Mouse (Mus musculus): ENCODE measurements around the gene Dpf3. TPM values are rescaled to one million over a fixed set of nuclear protein-coding genes. Genes with fewer than 3 reads are reported as not detected.

Dpf3 gene
- polyA plus RNA-seq, 1 experiment, result 42.6 TPM

GRCm38 (mm10) chr12:83210294-83210693 is 277.2 kb downstream of the Dpf3 start:
- H3K4me1 ChIP-seq (ENCODE audit: control insufficient read depth, insufficient read depth, low read length), result peaks cover 68% of the 10 kb centered on the region
- DNase-seq, result no peak
- no peaks in the 10 kb centered on the region for H3K27me3 ChIP-seq (ENCODE audit: control insufficient read depth, insufficient read depth, low read length)
- H3K27ac ChIP-seq (ENCODE audit: insufficient read depth, low read length), result peak overlapping the region; percentile 87
- no peak for TF ChIP-seq CTCF (IDR thresholded peaks at IDR 0.05; ENCODE audit: borderline replicate concordance, insufficient read depth, low read depth, low read length)
- TF ChIP-seq POLR2A (IDR thresholded peaks at IDR 0.05; ENCODE audit: borderline replicate concordance, insufficient read depth, low read length), result no peak
- 42% methylated on average over 5 of the region's 5 CpGs for WGBS
- H3K4me3 ChIP-seq (replicated peaks; ENCODE audit: insufficient read depth, low read depth, low read length), result no peak overlapping the region

GRCm38 (mm10) chr12:83209461-83209860 is 278.1 kb downstream of the Dpf3 start:
- H3K27ac ChIP-seq (ENCODE audit: insufficient read depth, low read length), result peak overlapping the region; percentile 87
- no peak for TF ChIP-seq POLR2A (IDR thresholded peaks at IDR 0.05; ENCODE audit: borderline replicate concordance, insufficient read depth, low read length)
- TF ChIP-seq CTCF (IDR thresholded peaks at IDR 0.05; ENCODE audit: borderline replicate concordance, insufficient read depth, low read depth, low read length), result no peak
- no peaks in the 10 kb centered on the region for H3K27me3 ChIP-seq (ENCODE audit: control insufficient read depth, insufficient read depth, low read length)
- H3K4me1 ChIP-seq (ENCODE audit: control insufficient read depth, insufficient read depth, low read length), result peaks cover 74% of the 10 kb centered on the region
- WGBS, result 18% methylated on average over 6 of the region's 6 CpGs
- H3K4me3 ChIP-seq (replicated peaks; ENCODE audit: insufficient read depth, low read depth, low read length), result no peak overlapping the region
- peak; percentile 65 to 69 for DNase-seq

GRCm38 (mm10) chr12:83208841-83209240 is 278.7 kb downstream of the Dpf3 start:
- H3K4me3 ChIP-seq (replicated peaks; ENCODE audit: insufficient read depth, low read depth, low read length), result no peak overlapping the region
- DNase-seq, result peak in 1 of 2 experiments; percentile 52
- no peaks in the 10 kb centered on the region for H3K27me3 ChIP-seq (ENCODE audit: control insufficient read depth, insufficient read depth, low read length)
- H3K4me1 ChIP-seq (ENCODE audit: control insufficient read depth, insufficient read depth, low read length), result peaks cover 74% of the 10 kb centered on the region
- 40% methylated on average over 6 of the region's 6 CpGs for WGBS
- peak overlapping the region; percentile 87 for H3K27ac ChIP-seq (ENCODE audit: insufficient read depth, low read length)
- TF ChIP-seq POLR2A (IDR thresholded peaks at IDR 0.05; ENCODE audit: borderline replicate concordance, insufficient read depth, low read length) (no peak), CTCF (IDR thresholded peaks at IDR 0.05; ENCODE audit: borderline replicate concordance, insufficient read depth, low read depth, low read length) (no peak)

- WGBS, result 9% methylated on average over 8 of the region's 8 CpGs
- TF ChIP-seq POLR2A (IDR thresholded peaks at IDR 0.05; ENCODE audit: borderline replicate concordance, insufficient read depth, low read length) (0 out of 2 replicates have a peak, but pooled peaks have one; percentile 23), CTCF (IDR thresholded peaks at IDR 0.05; ENCODE audit: borderline replicate concordance, insufficient read depth, low read depth, low read length) (no peak)
- Histone ChIP-seq H3K27me3 (ENCODE audit: control insufficient read depth, insufficient read depth, low read length) (no peaks in the 10 kb centered on the region), H3K27ac (ENCODE audit: insufficient read depth, low read length) (peak overlapping the region; percentile 70), H3K4me3 (replicated peaks; ENCODE audit: insufficient read depth, low read depth, low read length) (no peak overlapping the region), H3K4me1 (ENCODE audit: control insufficient read depth, insufficient read depth, low read length) (peaks cover 72% of the 10 kb centered on the region)
- DNase-seq, result peak; percentile 82 to 91
Measured at GRCm38 (mm10) chr12:83208011-83208410, 279.5 kb downstream of the Dpf3 start.

GRCm38 (mm10) chr12:83207481-83207880 is 280.0 kb downstream of the Dpf3 start:
- Histone ChIP-seq H3K27ac (ENCODE audit: insufficient read depth, low read length) (peak overlapping the region; percentile 70), H3K4me1 (ENCODE audit: control insufficient read depth, insufficient read depth, low read length) (peaks cover 72% of the 10 kb centered on the region), H3K4me3 (replicated peaks; ENCODE audit: insufficient read depth, low read depth, low read length) (no peak overlapping the region), H3K27me3 (ENCODE audit: control insufficient read depth, insufficient read depth, low read length) (no peaks in the 10 kb centered on the region)
- 18% methylated on average over 5 of the region's 5 CpGs for WGBS
- peak; percentile 58 to 59 for DNase-seq
- TF ChIP-seq POLR2A (IDR thresholded peaks at IDR 0.05; ENCODE audit: borderline replicate concordance, insufficient read depth, low read length), result no peak
- no peak for TF ChIP-seq CTCF (IDR thresholded peaks at IDR 0.05; ENCODE audit: borderline replicate concordance, insufficient read depth, low read depth, low read length)

- Histone ChIP-seq H3K4me3 (replicated peaks; ENCODE audit: insufficient read depth, low read depth, low read length) (no peak overlapping the region), H3K4me1 (ENCODE audit: control insufficient read depth, insufficient read depth, low read length) (peaks cover 69% of the 10 kb centered on the region), H3K27me3 (ENCODE audit: control insufficient read depth, insufficient read depth, low read length) (no peaks in the 10 kb centered on the region), H3K27ac (ENCODE audit: insufficient read depth, low read length) (peak overlapping the region; percentile 70)
- DNase-seq, result no peak
- 35% methylated on average over 6 of the region's 6 CpGs for WGBS
- TF ChIP-seq CTCF (IDR thresholded peaks at IDR 0.05; ENCODE audit: borderline replicate concordance, insufficient read depth, low read depth, low read length) (no peak), POLR2A (IDR thresholded peaks at IDR 0.05; ENCODE audit: borderline replicate concordance, insufficient read depth, low read length) (no peak)
Measured at GRCm38 (mm10) chr12:83206866-83207265, 280.6 kb downstream of the Dpf3 start.

GRCm38 (mm10) chr12:83204361-83204760 is 283.2 kb downstream of the Dpf3 start:
- Histone ChIP-seq H3K27me3 (ENCODE audit: control insufficient read depth, insufficient read depth, low read length) (no peaks in the 10 kb centered on the region), H3K4me3 (replicated peaks; ENCODE audit: insufficient read depth, low read depth, low read length) (no peak overlapping the region), H3K4me1 (ENCODE audit: control insufficient read depth, insufficient read depth, low read length) (peaks cover 48% of the 10 kb centered on the region), H3K27ac (ENCODE audit: insufficient read depth, low read length) (peak overlapping the region; percentile 69; the same call in 1 of the 2 replicates)
- TF ChIP-seq POLR2A (IDR thresholded peaks at IDR 0.05; ENCODE audit: borderline replicate concordance, insufficient read depth, low read length) (no peak), CTCF (IDR thresholded peaks at IDR 0.05; ENCODE audit: borderline replicate concordance, insufficient read depth, low read depth, low read length) (no peak)
- peak; percentile 77 to 84 for DNase-seq
- WGBS, result 9% methylated on average over 5 of the region's 5 CpGs

GRCm38 (mm10) chr12:83201674-83202073 is 285.8 kb downstream of the Dpf3 start:
- no peak for TF ChIP-seq POLR2A (IDR thresholded peaks at IDR 0.05; ENCODE audit: borderline replicate concordance, insufficient read depth, low read length)
- TF ChIP-seq CTCF (IDR thresholded peaks at IDR 0.05; ENCODE audit: borderline replicate concordance, insufficient read depth, low read depth, low read length), result no peak
- peak in 1 of 2 experiments; percentile 11 for DNase-seq
- Histone ChIP-seq H3K4me3 (replicated peaks; ENCODE audit: insufficient read depth, low read depth, low read length) (no peak overlapping the region), H3K27me3 (ENCODE audit: control insufficient read depth, insufficient read depth, low read length) (no peaks in the 10 kb centered on the region), H3K27ac (ENCODE audit: insufficient read depth, low read length) (no peak overlapping the region), H3K4me1 (ENCODE audit: control insufficient read depth, insufficient read depth, low read length) (peaks cover 25% of the 10 kb centered on the region)
- WGBS, result 78% methylated on average over 3 of the region's 3 CpGs

All from cerebellum, adult 2 months (tissue).